Mouse (Mus musculus) left cerebral cortex, postnatal 14 days (tissue): ENCODE results near the gene Tex13b. TPM values are rescaled to one million over a fixed set of nuclear protein-coding genes. Genes with fewer than 3 reads are reported as not detected.
"Not testable (repeated sequence)": the region's sequence is repeated elsewhere in the genome, so short reads cannot be mapped to it uniquely, and the experiment has no call there.

ENCODE experiments used
- DNase-seq, 2 experiments: peaks; one replicate each; pipeline ENCODE4 v3.0.0; 2021 to 2022; ENCODE audit warnings: low spot score in 2 of 2, mixed read lengths in 1 of 2
- intact Hi-C: fragments of 180-260 bp; cut with DNase I; formaldehyde crosslinking; loops from one replicate; pipeline ENCODE4 v1.15.1; 2025
- long read RNA-seq, 2 experiments: library from polyadenylated mRNA; stranded (forward); transcript quantifications; one replicate each; pipeline ENCODE4 v2.0.0; 2021
- total RNA-seq, 2 experiments: library from RNA; stranded (reverse); gene quantifications; 2 replicates each; pipeline ENCODE4 v1.2.3; 2021

Tex13b gene
- total RNA-seq: not detected
- long read RNA-seq, experiment 1: 0 reads
- long read RNA-seq, experiment 2: 0 reads

DNA sequence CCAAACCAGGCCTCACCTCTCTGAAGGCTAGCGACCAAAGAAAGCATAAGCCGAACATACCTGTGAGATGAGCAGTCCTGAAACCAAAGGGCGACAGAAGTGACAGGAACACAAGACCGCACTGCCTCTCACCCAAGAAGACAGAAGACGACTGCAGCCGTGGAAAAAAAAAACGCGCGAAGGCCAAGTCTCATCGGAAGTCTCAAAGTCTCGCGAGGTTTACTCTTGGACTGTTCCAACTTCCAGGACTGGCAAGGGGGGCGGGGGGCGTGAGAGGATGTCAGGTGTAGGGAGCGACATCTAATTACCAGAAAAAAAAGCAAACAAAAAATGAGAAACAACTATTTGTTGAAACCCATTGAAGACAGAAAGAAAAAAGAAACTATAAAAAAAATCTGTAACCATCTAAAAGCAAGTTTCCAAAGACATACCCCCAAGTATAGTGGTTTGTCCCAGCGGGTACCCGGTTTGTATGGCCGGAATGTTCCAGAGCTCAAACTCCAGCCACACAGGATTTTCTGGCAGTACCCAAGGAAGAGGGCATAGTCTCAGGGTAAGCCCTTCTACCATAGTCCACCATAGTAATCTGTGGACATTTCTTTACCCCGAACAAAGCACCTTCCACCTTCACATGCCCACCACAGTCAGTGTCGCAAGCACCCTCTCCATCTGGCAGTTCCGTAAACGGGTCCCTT, at the start of gene Tex13b:
Gene Tex13b, minus strand, starts transcription at position 122 of the 695 bp plus-strand sequence.
- intact Hi-C loops: no loop called here
- DNase-seq: no peak

- no peak for DNase-seq
- intact Hi-C loops: no loop called here
Observed at GRCm38 (mm10) chrX:140862760-140863159, 49.5 kb upstream of the Tex13b start.

GRCm38 (mm10) chrX:140857445-140857844, 44.2 kb upstream of the Tex13b start:
- peak; percentile 4 to 30 for DNase-seq

GRCm38 (mm10) chrX:140857040-140857439, 43.8 kb upstream of the Tex13b start:
- intact Hi-C loops: not testable (repeated sequence)
- peak in 1 of 2 experiments; percentile 48 for DNase-seq

More at GRCm38 (mm10) chrX:140857445-140857844, 44.2 kb upstream of the Tex13b start:
- intact Hi-C loops: no loop called here

DNA sequence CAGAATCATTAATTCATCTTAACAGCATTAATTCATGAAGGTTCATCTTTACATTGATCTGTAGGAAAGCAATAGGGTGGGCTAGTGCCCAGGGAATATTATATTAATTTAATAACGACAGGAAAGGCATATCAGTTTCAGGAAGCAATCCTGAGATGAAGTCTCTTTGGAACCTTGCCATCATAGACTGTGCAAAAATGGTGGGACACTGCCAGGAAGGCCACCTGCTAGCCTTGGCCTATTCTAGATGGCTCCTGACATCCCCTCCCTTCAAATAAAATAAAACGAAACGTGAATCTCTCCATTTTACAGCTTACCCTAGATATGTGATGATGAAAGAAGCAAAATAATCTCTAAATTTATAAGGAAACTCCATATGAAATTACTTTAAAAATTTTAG, 41.3 kb upstream of the Tex13b start:
- no peak for DNase-seq
- intact Hi-C loops: no loop called here

GRCm38 (mm10) chrX:140845401-140845800, 32.2 kb upstream of the Tex13b start:
- intact Hi-C loops, DNase-seq: not testable (repeated sequence)

GRCm38 (mm10) chrX:140839887-140840286, 26.7 kb upstream of the Tex13b start:
- DNase-seq: no peak
- intact Hi-C loops: no loop called here

DNA sequence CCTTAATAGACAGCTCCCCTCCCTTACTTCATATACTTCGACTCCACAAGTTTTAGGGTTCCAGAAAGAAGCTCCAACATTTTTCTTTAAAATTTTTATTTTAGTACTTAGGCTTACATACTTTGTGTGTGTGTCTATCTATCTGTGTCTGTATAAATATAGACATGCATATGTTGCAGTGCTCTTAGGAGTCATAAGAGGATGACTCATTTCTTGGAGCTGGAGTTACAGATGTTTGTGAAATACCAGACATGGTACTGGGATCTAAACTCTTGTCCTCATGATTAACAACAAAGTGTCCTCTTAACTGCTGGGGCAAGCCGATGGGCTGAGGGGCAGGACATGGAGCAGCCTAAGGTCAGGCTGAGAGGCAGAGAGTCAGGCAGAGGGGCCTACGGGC, 24.8 kb upstream of the Tex13b start:
- no peak for DNase-seq
- intact Hi-C loops: no loop called here

DNA sequence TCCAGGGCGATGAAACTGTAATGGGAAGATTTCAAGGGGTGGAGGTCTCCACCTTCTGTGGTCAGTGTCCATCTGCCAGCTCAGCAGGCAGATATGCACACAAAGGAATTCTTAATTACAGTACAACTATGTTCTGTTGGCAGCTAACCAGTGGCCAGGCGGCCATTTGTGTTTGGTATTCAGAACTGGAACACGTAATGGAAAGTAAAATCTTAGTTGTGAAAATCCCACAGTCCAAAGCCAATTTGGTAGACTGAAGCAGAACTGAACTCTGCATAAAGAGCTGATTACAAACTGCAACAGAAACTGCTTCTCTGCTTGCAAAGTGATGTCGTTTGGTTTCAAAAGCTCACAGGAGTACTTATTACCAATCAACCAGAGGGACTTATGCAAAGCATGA, 18.5 kb upstream of the Tex13b start:
- no peak for DNase-seq
- intact Hi-C loops: no loop called here

- intact Hi-C loops: no loop called here
- no peak for DNase-seq
Observed at GRCm38 (mm10) chrX:140822295-140822694, 9.1 kb upstream of the Tex13b start.

- intact Hi-C loops: no loop called here
- no peak for DNase-seq
Observed at GRCm38 (mm10) chrX:140805340-140805739, 7.9 kb downstream of the Tex13b start.

GRCm38 (mm10) chrX:140769794-140770193, 43.4 kb downstream of the Tex13b start:
- intact Hi-C loops: no loop called here
- DNase-seq: no peak

Other genes with a start within 250 kb of the Tex13b start
- 100 to 1,000 TPM in 1 of 2 experiments, 10 to 100 TPM in 1; 85.9 to 126 TPM for gene Tsc22d3, start 212.8 kb downstream of the Tex13b start, total RNA-seq
- 10 to 100 TPM; 25.0 to 27.0 TPM for gene Mid2, start 148.8 kb downstream of the Tex13b start, total RNA-seq
- not detected for gene Vsig1, start 94.2 kb upstream of the Tex13b start, total RNA-seq
- gene Psmd10, start 143.3 kb upstream of the Tex13b start, total RNA-seq: 10 to 100 TPM; 15.4 to 16.3 TPM
- gene Atg4a, start 143.5 kb upstream of the Tex13b start, total RNA-seq: 10 to 100 TPM in 1 of 2 experiments, 1 to 10 TPM in 1; 9.8 to 12.6 TPM